ENCODE assay signal across 16 mouse cellular contexts in the genomic region with DNA sequence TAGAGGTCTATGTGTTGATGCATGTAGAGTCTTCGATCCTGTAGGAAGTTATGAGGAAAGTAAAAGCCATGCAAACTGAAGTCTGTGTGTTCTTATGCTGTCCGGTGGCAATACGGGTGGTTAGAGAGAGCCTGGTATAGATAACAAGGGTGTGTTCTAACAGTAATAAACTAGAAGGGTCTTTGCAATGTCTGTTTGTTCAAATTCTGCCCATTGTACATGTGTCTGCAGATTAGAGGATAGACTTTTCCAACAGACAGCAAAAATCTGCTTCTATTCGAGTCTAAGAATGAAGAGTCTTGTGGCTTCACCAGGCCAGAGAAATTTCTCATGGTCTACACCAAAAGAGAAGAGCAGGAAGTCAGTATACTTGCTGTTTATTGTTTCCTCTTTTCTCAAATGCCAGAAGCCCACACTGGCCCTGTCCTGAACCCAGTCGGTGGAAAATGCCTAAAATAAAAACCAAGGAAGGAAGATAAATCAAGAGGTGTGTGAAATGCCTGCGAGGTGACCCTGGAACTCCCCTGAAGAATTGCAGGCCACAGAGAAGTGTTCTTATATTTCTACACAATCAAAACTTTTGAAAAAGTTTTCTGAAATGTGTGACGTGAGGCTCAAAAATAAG. TPM values are rescaled to one million over a fixed set of nuclear protein-coding genes. Genes with fewer than 3 reads are reported as not detected.
DNase-seq lines count a peak whose midpoint lies in the region; ATAC-seq and TF ChIP-seq lines count a peak whose summit lies in the region.
"Had no signal": no experiment of that assay in that cellular context is flagged by ENCODE, and none has a peak within 500 bp of the region (broad histone marks: within the 10 kb centered on the region; RNA-seq: fewer than 3 reads in every experiment).

No protein-coding gene starts in this region.

- H3K4me1 ChIP-seq in heart, postnatal 0 days (ENCODE audit: control insufficient read depth, insufficient read depth), result no peaks in the 10 kb centered on the region
- H3K4me1 ChIP-seq: midbrain, embryonic 12.5 days; neural tube, embryonic 12.5 days had no signal

- DNase-seq in heart, postnatal 0 days (ENCODE audit: low spot score), result no peak
- no peak for DNase-seq in heart, adult 18-20 months
- DNase-seq in CD4-positive helper T cell, adult 2 months (ENCODE audit: low read depth, low spot score), result peak; percentile 33
- no peak for DNase-seq in left cerebral cortex, adult 11 months (ENCODE audit: low spot score)
- DNase-seq in layer of hippocampus, postnatal 25 days (ENCODE audit: extremely low spot score in 1 of 2, low spot score in 1 of 2), result no peak
- DNase-seq: cerebellum, postnatal 36 days; kidney, adult 9 months had no signal

- TF ChIP-seq EP300 in heart, postnatal 0 days (IDR thresholded peaks at IDR 0.05; ENCODE audit: low read depth), result no peak

- H3K4me2 ChIP-seq in heart, postnatal 0 days (ENCODE audit: low read depth, low read length), result no peak overlapping the region
- H3K4me2 ChIP-seq: embryonic facial prominence, embryonic 15.5 days; heart, embryonic 12.5 days; lung, embryonic 15.5 days; midbrain, embryonic 12.5 days; neural tube, embryonic 12.5 days had no signal

- no peaks in the 10 kb centered on the region for H3K27me3 ChIP-seq in heart, postnatal 0 days (ENCODE audit: control insufficient read depth, insufficient read depth, low read length)
- H3K27me3 ChIP-seq: embryonic facial prominence, embryonic 15.5 days; heart, embryonic 12.5 days; lung, embryonic 15.5 days; midbrain, embryonic 12.5 days; neural tube, embryonic 12.5 days had no signal

- H3K36me3 ChIP-seq in heart, postnatal 0 days (replicated peaks; ENCODE audit: control insufficient read depth, insufficient read depth, low read length), result no peaks in the 10 kb centered on the region
- H3K36me3 ChIP-seq: embryonic facial prominence, embryonic 15.5 days; heart, embryonic 12.5 days; lung, embryonic 15.5 days; midbrain, embryonic 12.5 days; neural tube, embryonic 12.5 days had no signal

- WGBS in heart, postnatal 0 days, result 55% methylated on average over 7 of the region's 7 CpGs

- TF ChIP-seq CTCF in heart, postnatal 0 days (IDR thresholded peaks at IDR 0.05; ENCODE audit: low read depth), result no peak

- no peak for ATAC-seq in heart, postnatal 0 days (ENCODE audit: insufficient read depth, low read depth)
- peak; percentile 23 to 37; a peak in 2 of 4 replicates for ATAC-seq in hematopoietic stem cell, adult 5-6 weeks (replicated peaks in 1 of 2; ENCODE audit: insufficient read depth in 1 of 2, low FRiP score in 2 of 2, low TSS enrichment in 1 of 2, low read depth in 1 of 2, poor library complexity in 2 of 2, severe bottlenecking in 2 of 2)
- ATAC-seq in megakaryocyte, adult 5-6 weeks (ENCODE audit: poor library complexity, severe bottlenecking), result peak; percentile 29; the same call in 1 of the 2 replicates
- ATAC-seq: forebrain, embryonic 16.5 days had no signal

- H3K9me3 ChIP-seq in heart, postnatal 0 days (replicated peaks; ENCODE audit: control insufficient read depth, low read length), result no peaks in the 10 kb centered on the region
- H3K9me3 ChIP-seq: embryonic facial prominence, embryonic 15.5 days; heart, embryonic 12.5 days; lung, embryonic 15.5 days; midbrain, embryonic 12.5 days; neural tube, embryonic 12.5 days had no signal

- no peak overlapping the region for H3K4me3 ChIP-seq in heart, postnatal 0 days (ENCODE audit: low read depth, low read length)
- H3K4me3 ChIP-seq: embryonic facial prominence, embryonic 15.5 days; heart, embryonic 12.5 days; left cerebral cortex, adult 2 months; lung, embryonic 15.5 days; midbrain, embryonic 12.5 days; neural tube, embryonic 12.5 days had no signal

- H3K27ac ChIP-seq in heart, postnatal 0 days (ENCODE audit: low read depth), result peak overlapping the region; percentile 48; the same call in 1 of the 2 replicates
- H3K27ac ChIP-seq: embryonic facial prominence, embryonic 15.5 days; lung, embryonic 15.5 days; midbrain, embryonic 12.5 days; neural tube, embryonic 12.5 days had no signal

- no peak overlapping the region for H3K9ac ChIP-seq in heart, postnatal 0 days (replicated peaks; ENCODE audit: low read depth, low read length)
- H3K9ac ChIP-seq: embryonic facial prominence, embryonic 15.5 days; heart, embryonic 12.5 days; lung, embryonic 15.5 days; midbrain, embryonic 12.5 days; neural tube, embryonic 12.5 days had no signal

RNA-seq across cellular contexts. Expression of a gene that starts 8.8 kb away (rescaled TPM):
- 21.6 and 38.6 TPM in 2 replicates for total RNA-seq in heart, postnatal 0 days (2014; rRNA removed; ENCODE audit: low replicate concordance)
- 40.1 and 42.2 TPM in 2 replicates for polyA plus RNA-seq in heart, postnatal 0 days (2015; fragmentation: Nextera tagmentation; extraction: Ambion mirVana)
- total RNA-seq in heart, adult 18-20 months (2021), result 10 to 100 TPM; 48.1 to 56.9 TPM
- total RNA-seq in hematopoietic stem cell, adult 5-6 weeks (2017), result 120 and 121 TPM in 2 replicates
- total RNA-seq in megakaryocyte, adult 5-6 weeks (2015), result 314 and 331 TPM in 2 replicates
- 241 and 246 TPM in 2 replicates for total RNA-seq in megakaryocyte, adult 5-6 weeks (2017)
- total RNA-seq in layer of hippocampus, postnatal 25 days (2021), result 10 to 100 TPM; 16.1 to 20.2 TPM

RNA-seq across cellular contexts. Expression of a gene that starts 38.9 kb away (rescaled TPM):
- not detected in 2 replicates for total RNA-seq in heart, postnatal 0 days (2014; rRNA removed; ENCODE audit: low replicate concordance)
- not detected in 2 replicates for polyA plus RNA-seq in heart, postnatal 0 days (2015; fragmentation: Nextera tagmentation; extraction: Ambion mirVana)
- 1 to 10 TPM in 1 of 2 experiments, not detected in 1; 2.7 TPM for total RNA-seq in heart, adult 18-20 months (2021)
- 0.25 and 3.0 TPM in 2 replicates for total RNA-seq in hematopoietic stem cell, adult 5-6 weeks (2017)
- 0.07 and 0.87 TPM in 2 replicates for total RNA-seq in megakaryocyte, adult 5-6 weeks (2015)
- 0.73 TPM in 1 of 2 replicates, not detected in the other for total RNA-seq in megakaryocyte, adult 5-6 weeks (2017)
- not detected for total RNA-seq in layer of hippocampus, postnatal 25 days (2021)
- total RNA-seq: left cerebral cortex, adult 2 months had no signal
- polyA plus RNA-seq: forebrain, embryonic 16.5 days; heart, embryonic 12.5 days; midbrain, embryonic 12.5 days; neural tube, embryonic 12.5 days had no signal
